ENCODE assay signal across 44 mouse cellular contexts in the genomic region with DNA sequence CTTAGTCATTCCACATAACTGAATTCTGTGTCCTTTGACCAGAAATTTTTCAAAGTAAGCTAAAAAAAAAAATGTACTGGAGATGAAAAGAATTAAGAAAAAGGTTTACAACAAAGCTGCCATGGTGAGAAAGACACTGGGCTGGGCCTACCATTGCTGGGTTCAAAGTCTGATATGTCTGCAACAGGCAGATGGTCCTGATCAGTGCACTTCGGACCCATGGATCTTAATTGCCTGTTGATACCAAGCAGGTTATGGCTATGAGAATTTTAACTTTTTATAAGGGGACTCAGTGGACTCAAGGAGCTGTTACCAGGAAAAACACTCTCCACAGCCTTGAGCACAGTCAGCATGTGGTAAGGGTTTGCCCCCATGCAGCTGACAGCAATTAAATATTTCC. TPM values are rescaled to one million over a fixed set of nuclear protein-coding genes. Genes with fewer than 3 reads are reported as not detected.
"Had no signal": no experiment of that assay in that cellular context is flagged by ENCODE, and none has a peak within 500 bp of the region (broad histone marks: within the 10 kb centered on the region; RNA-seq: fewer than 3 reads in every experiment).

No protein-coding gene starts in this region.

- ATAC-seq: hindbrain, embryonic 16.5 days; hindbrain, postnatal 0 days; inflammation-experienced regulatory T-cells, adult 6 months had no signal

- H3K27me3 ChIP-seq: heart, embryonic 12.5 days; heart, embryonic 13.5 days; heart, embryonic 15.5 days; hindbrain, embryonic 12.5 days; hindbrain, embryonic 13.5 days; hindbrain, embryonic 15.5 days; kidney, embryonic 15.5 days had no signal

- H3K9me3 ChIP-seq: heart, embryonic 10.5 days; heart, embryonic 13.5 days; heart, embryonic 15.5 days; hindbrain, embryonic 12.5 days; hindbrain, embryonic 15.5 days; kidney, embryonic 15.5 days had no signal

- DNase-seq: heart, adult 2 months; heart, postnatal 10 days; heart, postnatal 14 days; heart, postnatal 36 days; heart, postnatal 4 days; kidney, adult 11 months; kidney, adult 18-20 months; kidney, adult 2 months; kidney, adult 8-10 months; kidney, adult 9 months; kidney, postnatal 10 days; kidney, postnatal 14 days; kidney, postnatal 25 days; kidney, postnatal 36 days; kidney, postnatal 4 days; layer of hippocampus, adult 9-11 months; layer of hippocampus, postnatal 36 days had no signal

- H3K4me1 ChIP-seq: heart, embryonic 10.5 days; heart, embryonic 13.5 days; heart, embryonic 15.5 days; hindbrain, embryonic 10.5 days; hindbrain, embryonic 12.5 days; hindbrain, embryonic 13.5 days; hindbrain, embryonic 15.5 days; kidney, embryonic 15.5 days had no signal

- H3K4me2 ChIP-seq: heart, embryonic 11.5 days; heart, embryonic 12.5 days; heart, embryonic 13.5 days; heart, embryonic 15.5 days; hindbrain, embryonic 12.5 days; hindbrain, embryonic 13.5 days; hindbrain, embryonic 14.5 days; hindbrain, embryonic 15.5 days; kidney, embryonic 15.5 days had no signal

- H3K36me3 ChIP-seq: heart, embryonic 10.5 days; heart, embryonic 12.5 days; heart, embryonic 13.5 days; heart, embryonic 15.5 days; hindbrain, embryonic 10.5 days; hindbrain, embryonic 12.5 days; hindbrain, embryonic 13.5 days; hindbrain, embryonic 15.5 days; kidney, embryonic 15.5 days had no signal

- H3K27ac ChIP-seq: heart, adult 2 months; heart, embryonic 10.5 days; heart, embryonic 13.5 days; heart, embryonic 15.5 days; hindbrain, embryonic 10.5 days; hindbrain, embryonic 12.5 days; hindbrain, embryonic 13.5 days; hindbrain, embryonic 14.5 days; hindbrain, embryonic 15.5 days; hindbrain, postnatal 0 days; kidney, embryonic 15.5 days; kidney, postnatal 0 days; layer of hippocampus, adult 2 months had no signal

- H3K4me3 ChIP-seq: heart, adult 2 months; heart, embryonic 10.5 days; heart, embryonic 12.5 days; heart, embryonic 13.5 days; heart, embryonic 15.5 days; hindbrain, embryonic 10.5 days; hindbrain, embryonic 12.5 days; hindbrain, embryonic 13.5 days; hindbrain, embryonic 15.5 days; kidney, embryonic 15.5 days; layer of hippocampus, adult 2 months had no signal

- H3K9ac ChIP-seq: heart, embryonic 12.5 days; heart, embryonic 13.5 days; heart, embryonic 15.5 days; hindbrain, embryonic 12.5 days; hindbrain, embryonic 13.5 days; hindbrain, embryonic 14.5 days; hindbrain, embryonic 15.5 days; kidney, embryonic 15.5 days had no signal

RNA-seq across cellular contexts. Expression of a gene that starts 25.9 kb away (rescaled TPM):
- total RNA-seq: heart, adult 2 months; heart, adult 8-10 months; heart, postnatal 10 days; heart, postnatal 14 days; heart, postnatal 25 days; heart, postnatal 36 days; heart, postnatal 4 days; hematopoietic stem cell, adult 5-6 weeks; left cerebral cortex, adult 18-20 months had no signal
- polyA plus RNA-seq: heart, adult 2 months; heart, embryonic 10.5 days; heart, embryonic 11.5 days; heart, embryonic 12.5 days; heart, embryonic 13.5 days; heart, embryonic 14.5 days; heart, embryonic 15.5 days; heart, embryonic 16.5 days; heart, postnatal 0 days; hindbrain, embryonic 10.5 days; hindbrain, embryonic 11.5 days; inflammation-experienced regulatory T-cells, adult 6 months; kidney, adult 2 months; kidney, embryonic 14.5 days; kidney, embryonic 15.5 days; kidney, embryonic 16.5 days; kidney, postnatal 0 days; large intestine, adult 2 months had no signal
